Mouse (Mus musculus) megakaryocyte-erythroid progenitor cell, adult 5-6 weeks (primary cell): Measurements from ENCODE around the gene Rrbp1. TPM values are rescaled to one million over a fixed set of nuclear protein-coding genes. Genes with fewer than 3 reads are reported as not detected.

ENCODE experiments used
- ATAC-seq: replicated peaks from 2 replicates; pipeline ENCODE4 v1.8.0; 2016; ENCODE audit warnings: mild to moderate bottlenecking, inconsistent platforms; ENCODE audit not compliant: severe bottlenecking, poor library complexity, low FRiP score, low TSS enrichment
- total RNA-seq, 2 experiments: library from RNA; stranded (forward) in 1 of 2; stranded (reverse) in 1 of 2; fragments of 200-1000, 215-1000 nt in 1 of 2; fragments of >200 nt in 1 of 2; fragmentation: Nextera tagmentation in 1 of 2; gene quantifications; 2 replicates each; pipeline ENCODE4 v1.2.3; 2014 to 2017

Gene Rrbp1
- total RNA-seq (2014; fragmentation: Nextera tagmentation) (107 and 111 TPM in 2 replicates), total RNA-seq (2017) (91.8 and 92.1 TPM in 2 replicates)

DNA sequence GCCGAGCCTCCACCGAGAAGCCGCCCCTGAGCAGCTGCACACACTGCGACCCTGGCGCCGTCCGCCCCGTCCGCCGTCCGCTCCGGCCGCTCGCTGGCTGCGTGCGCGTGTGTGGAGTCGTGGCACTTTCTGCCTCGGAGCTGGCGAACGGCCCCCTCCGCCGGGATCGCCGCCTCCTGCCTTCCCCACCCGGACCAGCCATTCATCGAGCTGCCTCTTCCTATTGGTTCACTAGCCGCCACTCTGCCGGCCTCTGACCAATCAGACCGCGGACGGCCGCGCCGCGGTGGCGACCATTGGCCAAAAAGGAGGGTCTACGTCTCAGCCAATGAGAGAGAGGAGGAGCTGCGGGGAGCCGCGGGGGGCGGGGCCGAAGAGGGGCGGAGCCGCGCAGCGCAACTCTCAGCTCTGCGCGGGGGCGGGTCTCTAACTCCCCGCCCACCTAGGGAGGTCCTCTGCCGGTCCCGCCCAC is at the start of gene Rrbp1:
Gene Rrbp1 (minus strand): TSS at position 184 of the 472 bp plus-strand sequence.
- ATAC-seq = peak; percentile 96

DNA sequence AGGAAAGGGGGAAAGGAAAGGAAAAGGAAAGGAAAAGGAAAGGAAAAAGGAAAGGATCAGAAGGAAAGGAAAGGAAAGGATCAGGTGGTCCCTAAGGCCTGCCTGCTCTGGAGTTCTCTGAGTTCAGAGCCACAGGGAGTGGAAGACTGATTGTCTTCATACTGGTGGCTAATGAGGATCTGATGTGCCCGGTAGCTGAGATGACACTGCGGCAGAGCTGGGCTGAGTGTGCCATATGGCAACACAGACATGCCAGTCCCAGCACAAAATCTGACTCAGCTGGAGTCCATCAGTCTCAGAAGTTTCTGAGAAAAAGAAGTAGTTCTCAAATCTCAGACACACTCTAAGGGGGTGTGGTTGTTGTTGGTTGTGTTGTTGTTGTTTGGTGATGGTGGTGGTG is 46.7 kb upstream of the Rrbp1 start:
- no peak for ATAC-seq

DNA sequence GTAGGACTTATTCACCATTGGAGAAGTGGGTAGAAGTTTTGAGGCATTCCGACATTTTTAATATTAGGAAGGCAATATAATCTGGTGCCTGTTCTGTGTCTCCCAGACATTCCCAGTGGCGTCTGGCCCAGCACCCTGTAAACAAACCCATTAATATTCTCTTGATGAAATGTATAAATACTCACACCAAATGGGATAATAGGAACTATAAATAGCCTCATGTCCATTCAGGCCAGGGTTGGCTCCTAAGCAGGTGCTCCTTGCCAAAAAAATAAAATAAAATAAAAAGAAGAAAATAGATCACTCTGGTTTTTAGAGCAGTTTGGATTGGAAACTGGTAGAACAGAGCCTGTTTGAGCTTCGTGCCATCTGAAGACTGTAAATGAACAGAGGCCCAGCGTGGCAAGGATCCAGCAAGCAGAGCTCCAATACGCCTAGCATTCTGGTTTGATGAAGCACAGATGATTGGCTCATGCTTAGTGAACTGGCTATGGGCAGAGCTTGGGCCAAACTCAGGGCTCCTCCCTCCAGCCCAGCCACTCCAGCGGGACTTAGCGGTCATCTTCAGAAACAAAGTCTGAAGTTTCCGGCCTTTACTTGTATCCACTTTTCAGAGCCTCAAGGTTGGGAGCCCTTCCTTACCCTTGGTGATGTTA is 41.5 kb upstream of the Rrbp1 start:
- no peak for ATAC-seq

DNA sequence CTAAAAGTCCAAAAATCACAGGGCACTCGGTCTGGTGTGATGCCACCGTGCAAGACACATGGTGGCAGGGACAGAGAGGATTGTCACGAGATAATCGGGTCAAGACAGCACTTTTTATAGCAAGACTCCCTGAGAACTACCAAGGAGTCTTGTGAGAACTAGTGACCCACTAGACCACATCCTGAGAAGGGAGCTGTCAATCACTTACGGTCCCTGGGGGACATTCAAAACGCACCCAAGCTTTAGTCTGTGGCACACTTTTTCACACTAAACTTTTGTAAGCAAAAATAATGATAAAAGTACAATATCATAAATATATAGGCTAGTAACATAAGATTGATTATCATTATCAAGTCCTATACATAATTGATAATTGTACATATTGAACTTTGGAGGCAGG is 39.8 kb upstream of the Rrbp1 start:
- no peak for ATAC-seq

DNA sequence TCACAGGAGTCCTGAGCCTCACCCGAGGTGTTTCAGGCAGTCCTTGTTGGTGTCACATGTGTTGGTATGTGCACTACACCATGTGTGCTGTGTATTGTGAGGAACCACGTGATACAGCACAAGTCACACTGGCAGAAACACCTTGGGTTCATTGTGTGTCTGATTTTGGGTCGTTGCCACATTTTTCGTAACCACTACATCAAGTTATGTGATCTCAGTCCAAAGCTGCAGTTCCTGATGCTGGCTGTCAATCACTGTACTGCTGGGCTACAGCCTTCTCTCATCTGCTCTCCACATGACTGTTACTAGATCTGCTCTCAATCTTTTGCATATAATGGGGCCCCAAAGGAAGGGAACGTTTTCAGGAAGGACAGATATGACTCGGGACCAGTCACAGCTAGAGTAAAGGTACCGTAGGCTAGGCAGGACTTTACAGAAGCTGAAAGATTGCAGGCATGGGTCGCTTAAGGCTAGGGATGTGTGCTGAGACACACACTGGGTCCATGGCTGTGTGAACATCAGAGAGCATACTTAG is 39.1 kb upstream of the Rrbp1 start:
- ATAC-seq = no peak

DNA sequence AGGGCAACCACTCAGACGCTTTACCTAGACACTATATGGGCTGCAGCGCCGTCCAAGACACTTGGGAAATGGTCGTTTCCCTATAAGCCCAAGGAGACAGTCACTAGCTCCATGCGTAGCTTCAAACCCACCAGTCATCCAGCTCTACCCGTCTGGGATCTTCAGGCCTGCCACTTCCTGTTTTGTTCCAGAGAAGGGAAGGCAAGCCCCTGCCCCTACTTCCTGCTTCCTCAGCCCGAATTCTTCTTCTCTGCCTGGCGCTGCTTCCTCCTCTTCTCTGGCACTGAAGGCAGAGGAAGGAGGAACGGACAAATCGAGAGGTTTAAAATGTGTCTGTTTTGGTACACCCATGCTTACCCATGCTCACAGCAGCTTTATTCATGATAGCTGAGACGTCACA is 35.9 kb upstream of the Rrbp1 start:
- no peak for ATAC-seq

DNA sequence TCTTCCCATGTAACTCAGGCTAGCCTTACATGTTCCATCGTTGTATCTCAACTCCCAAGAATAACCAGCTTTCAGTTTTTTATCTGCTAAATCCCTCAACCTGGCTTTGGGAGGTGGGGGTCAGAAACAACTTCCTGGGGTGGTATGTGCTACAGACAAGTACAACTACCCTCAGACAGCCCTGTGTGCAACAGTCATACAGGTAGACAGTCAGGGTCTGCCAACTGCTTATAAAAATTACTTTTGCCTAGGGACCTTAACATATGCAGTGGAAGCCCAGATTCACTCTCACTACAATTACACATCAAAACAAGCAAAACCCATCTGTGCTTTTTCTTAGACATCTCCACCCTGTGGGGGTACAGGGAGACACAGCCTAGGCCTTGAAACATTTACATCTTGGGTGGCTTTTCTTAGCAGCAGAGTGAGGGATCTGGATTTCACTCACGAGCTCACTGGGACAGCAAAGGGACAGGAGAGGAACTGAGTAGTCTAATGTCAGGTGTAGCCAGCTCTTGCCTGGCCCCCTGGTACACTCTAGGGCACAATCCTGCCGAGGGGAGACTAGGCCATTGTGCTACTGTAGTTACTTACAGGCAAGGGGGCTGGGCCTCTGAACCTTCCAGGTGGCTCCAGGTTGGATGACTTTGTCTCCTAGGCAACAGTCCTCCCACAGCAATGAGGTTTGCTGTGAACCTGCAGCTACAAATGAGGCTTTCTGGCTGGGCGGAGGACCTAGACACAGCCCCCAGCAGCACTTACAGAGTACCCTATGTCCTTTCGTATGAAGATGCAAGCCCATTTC is 34.9 kb upstream of the Rrbp1 start:
- ATAC-seq = no peak

DNA sequence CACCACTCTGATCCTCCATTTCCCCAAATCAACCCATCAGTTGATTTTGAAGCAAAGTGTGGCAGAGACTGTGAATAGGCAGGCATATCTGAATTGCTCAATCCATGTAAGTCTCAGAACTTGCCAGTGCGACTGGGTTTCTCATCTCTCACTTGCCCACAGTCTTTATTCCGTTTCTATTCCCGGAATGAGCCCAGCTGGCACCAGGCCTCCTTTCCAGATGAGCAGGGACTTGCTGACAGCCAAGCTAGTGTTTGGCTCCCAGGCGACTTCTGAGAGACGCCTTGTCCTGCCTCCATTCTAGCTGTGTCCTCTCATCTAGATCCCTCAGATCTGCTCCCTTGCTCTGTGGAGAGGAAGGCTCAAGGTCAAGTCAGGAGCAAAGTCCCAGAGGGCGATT is 33.7 kb upstream of the Rrbp1 start:
- no peak for ATAC-seq

DNA sequence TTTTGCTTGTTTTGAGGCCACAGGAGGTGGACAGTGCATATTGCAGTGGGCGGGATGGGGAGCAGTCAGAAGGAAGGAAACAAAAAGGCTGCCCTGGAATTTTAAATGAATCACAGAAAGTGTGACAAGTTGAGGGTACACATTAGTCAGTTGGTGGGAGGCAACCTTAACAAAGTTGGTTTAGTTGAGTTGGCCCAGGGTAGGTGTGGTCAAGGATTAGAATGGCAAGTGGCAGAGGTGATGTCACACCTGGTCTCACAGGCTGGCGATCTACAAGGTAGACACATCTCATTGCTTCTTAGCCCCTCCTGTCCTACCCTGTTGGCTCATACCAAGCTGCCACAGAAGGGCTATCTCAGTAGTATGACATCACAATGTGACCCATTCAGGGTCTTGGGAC is 21.6 kb upstream of the Rrbp1 start, which contains the start of gene Banf2:
Gene Banf2 (plus strand): TSS at position 396 of the 400 bp plus-strand sequence.
- no peak for ATAC-seq

DNA sequence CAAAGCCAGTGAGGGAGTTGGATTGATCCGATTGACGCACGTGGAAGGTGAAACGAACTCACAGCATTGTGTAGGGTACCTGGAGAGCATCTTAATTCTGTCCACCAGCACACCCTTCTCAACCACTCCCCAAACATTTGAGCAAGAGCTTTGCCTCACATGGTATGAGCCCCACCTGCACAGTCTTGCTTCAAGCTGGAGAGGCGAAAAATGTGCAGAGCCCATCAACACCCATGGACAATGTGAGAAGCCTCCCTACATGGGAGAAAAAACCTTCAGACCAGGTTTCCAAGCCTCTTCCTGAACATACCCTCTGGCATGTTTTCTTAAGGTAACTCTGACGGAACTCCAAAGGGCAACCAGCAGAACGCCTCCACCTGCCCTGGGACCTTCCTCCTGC is 19.7 kb upstream of the Rrbp1 start:
- ATAC-seq = no peak

DNA sequence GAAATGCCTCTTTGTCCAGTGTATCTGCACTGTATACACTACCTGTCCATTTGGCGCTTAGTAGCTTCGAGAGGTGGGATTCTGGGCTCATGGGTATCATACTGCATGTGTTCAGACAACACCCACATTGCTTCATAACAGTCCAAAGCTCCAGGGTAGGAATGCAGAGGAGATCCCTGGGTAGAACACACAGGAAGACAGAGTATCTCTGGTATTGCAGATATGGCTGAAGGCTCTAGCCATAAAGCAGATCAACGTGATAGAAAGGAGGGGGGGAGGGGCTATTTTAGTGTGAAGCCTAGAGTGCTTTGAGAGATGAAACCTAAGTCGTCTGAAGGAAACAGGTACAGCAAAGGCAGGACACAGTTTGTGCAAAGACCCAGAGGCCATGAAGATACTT is 15.4 kb upstream of the Rrbp1 start:
- ATAC-seq = peak; percentile 36; the same call in 1 of the 2 replicates

DNA sequence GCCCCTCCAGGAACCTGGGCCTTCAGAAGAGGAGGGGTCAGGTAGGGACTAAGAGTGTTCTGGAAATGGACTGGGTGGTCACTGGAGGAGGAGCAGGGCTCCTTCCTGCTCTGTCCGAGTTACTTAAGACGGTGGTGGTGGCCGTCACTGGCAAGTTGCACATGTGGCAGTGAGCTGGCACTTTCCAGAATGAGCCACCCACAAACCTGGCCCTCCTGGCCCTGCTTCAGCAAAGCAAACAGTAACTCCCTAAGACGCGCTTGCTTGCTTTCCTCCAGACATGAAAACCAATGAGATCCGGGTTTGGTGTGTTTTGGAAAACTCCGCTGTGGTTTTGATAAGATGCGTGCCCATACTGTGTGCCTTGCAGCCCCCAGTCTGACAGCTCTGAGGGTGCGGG is 14.3 kb upstream of the Rrbp1 start:
- ATAC-seq = no peak

DNA sequence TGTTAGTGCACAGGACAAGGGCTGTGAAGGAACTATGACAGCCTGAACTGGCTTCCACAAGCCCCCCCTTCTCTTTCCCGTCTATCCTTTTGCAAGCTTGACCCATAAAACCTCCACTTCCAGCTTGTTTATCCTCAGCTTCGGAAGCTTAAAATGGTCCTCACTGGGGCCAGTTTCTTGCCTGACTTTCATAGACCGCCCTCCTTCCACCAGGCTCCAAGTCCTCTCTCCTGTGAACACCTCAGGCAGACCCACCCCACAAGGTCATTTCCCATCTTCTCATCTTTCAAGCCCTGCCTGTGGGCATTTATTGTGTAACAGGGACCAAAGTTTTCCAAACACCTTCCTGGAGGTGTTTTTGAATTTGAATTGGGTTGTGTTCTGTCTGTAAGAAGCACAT is 11.4 kb upstream of the Rrbp1 start:
- no peak for ATAC-seq

DNA sequence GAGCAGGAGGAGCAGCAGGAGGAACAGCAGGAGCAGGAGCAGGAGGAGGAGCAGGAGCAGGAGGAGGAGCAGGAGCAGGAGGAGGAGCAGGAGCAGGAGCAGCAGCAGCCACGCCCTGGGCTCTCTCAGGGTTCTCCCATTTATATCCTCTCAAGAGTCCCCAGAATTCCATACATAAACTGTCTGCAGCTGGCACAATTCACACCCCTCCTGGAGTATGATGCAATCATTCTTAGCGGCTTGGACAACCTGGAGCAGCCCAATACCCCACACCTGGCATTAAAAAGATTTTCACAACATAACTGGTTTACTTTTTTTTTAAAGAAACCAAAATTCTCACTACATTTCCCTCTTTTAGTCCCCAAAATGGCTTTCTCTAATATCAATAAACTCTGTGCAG is 8.9 kb upstream of the Rrbp1 start:
- ATAC-seq = no peak

DNA sequence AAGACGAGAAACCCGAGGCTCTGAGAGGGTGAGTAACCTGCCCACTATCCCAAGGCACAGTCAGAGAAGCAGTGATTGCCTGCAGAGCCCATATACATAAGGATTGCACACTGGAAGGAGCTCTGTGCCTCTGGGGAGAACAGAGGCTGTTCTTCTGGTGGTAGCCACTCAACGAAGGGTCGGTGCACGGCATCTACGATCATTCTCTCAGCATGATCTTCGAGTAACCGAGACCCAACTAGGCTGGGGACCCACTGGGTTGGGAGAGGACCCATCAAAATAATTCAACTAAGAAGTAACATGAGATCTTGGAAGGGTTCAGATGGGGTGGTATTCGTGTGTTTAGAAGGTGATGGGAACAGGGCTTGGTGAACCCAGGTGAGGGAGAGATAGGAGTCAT is 4.8 kb upstream of the Rrbp1 start:
- ATAC-seq = no peak

DNA sequence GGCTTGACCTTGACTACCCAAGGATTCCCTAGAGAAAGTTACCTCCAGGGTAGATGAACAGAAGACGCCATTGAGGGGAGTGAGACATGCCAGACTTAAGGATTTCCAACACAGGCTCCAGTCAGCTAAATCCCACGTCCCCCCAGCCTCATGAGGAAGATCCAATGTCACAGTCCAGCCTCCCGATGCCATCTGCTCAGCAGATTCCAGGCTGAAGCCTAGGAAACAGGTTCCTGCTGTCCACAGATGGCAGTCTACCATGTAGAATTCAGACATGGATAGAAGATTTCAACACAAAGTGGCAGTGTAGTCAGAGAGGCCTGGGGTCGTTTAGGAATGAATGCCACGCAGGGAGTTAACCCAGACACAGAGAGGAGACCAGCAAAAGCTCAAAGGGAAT is 3.4 kb upstream of the Rrbp1 start:
- no peak for ATAC-seq

DNA sequence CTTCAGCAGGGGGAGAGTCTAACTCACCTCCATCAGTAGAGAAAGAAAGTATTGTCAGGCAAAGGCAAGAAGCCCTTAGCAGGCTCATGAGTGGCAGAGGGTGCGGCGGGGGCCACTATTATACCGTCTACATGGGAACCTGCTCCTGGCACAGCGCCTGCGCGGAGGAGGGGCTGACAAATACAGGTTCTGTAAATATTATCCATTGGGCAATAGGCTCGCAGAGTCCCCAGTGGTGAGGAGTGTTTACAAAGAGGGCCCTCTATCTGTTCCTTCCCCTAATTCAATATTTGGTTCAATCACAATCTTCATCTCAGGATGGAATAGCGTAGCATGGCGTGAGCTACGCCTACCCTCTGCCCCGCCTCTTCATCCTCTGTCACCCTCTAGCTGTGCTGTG is 3.0 kb upstream of the Rrbp1 start:
- ATAC-seq = no peak

DNA sequence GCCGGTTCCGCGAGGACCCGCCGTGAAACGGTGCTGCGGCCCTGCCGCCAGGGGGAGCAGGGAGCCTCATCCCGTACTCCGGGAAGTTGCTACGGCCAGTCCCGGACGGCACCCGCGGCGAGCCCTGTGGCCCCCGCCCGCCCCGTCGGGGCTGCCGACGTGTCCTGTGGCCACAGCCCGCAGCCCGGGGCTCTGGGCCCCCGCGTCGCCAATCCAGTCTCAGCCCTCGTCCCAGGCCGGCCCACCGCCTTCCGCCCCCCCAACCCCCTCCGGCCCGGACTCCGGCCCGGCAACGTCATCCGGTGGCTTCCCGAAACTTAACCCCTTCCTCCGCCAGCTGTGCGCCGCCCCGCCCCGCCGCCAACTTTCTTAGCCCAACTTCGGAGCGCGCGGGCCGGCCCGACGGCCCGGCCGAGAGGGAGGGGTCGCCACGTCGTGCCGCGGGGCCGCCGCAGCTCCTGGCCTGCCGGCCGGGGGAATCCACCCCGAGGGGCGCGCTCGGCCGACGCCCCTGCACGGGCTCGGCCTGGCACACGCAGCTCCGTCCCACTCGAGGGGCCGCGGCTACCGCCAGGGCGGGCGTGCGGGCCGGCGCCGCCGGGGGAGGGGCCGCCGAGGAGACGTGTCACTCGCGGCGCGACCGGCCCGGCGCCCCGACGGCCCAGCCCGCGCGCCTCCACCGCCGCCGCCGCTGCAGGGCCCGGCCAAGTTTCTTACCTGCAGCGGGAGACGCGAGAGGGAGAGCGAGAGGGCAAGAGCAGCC is 600 bp downstream of the Rrbp1 start:
- ATAC-seq = peak; percentile 36

DNA sequence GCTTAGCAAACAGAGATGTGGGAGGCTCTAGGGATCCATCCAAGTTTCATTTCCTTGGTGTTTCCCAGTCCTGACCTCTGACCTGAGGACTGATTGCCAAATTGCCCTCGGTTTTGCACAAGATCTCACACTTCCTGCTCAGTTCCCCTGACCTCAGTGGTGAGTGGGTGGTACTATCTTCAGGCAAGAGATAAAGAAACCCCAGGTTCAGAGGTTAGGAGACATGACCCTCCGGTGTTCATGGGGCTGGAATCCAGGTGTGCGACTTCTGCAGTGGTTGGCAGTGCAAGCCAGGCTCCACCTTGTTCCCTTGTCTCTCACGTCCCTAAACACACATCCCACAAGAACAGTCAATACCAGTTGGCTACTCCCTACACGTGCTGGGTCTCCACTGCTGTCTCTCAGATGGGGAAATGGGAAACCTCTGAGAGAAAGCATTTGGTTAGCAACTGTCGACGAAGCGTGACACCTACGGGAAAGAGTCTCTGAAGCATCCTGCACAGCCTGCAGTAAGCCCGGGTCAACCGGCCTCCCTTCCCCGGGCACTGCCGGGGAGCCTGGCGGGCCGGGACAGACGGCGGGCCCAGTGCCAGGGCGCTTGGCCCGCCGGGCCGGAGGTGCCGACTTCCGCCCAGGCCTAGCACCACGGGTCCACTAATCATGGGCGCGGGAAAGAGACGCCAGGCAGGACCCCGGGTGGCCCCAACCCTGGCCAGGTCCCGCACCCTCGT is 1.3 kb downstream of the Rrbp1 start:
- peak; percentile 7; the same call in 1 of the 2 replicates for ATAC-seq
